Mouse (Mus musculus) thymus, postnatal 36 days (tissue): ENCODE results near the gene Rps19bp1.

ENCODE experiments used
- DNase-seq, 2 experiments: peaks; one replicate each; pipeline ENCODE4 v3.0.0; 2022; ENCODE audit warnings: mixed read lengths in 2 of 2

Rps19bp1 gene

GRCm38 (mm10) chr15:80217476-80217875, 46.6 kb downstream of the Rps19bp1 start:
- DNase-seq: no peak

GRCm38 (mm10) chr15:80216480-80216820, 47.7 kb downstream of the Rps19bp1 start:
- no peak for DNase-seq

- DNase-seq: peak; percentile 62 to 67
Observed at GRCm38 (mm10) chr15:80215716-80216479, 48.2 kb downstream of the Rps19bp1 start.

- no peak for DNase-seq
Observed at GRCm38 (mm10) chr15:80213688-80214087, 50.4 kb downstream of the Rps19bp1 start.
